Mouse (Mus musculus) megakaryocyte, embryonic 14.5 days (primary cell): ENCODE data around the gene Atxn7l1. TPM values are rescaled to one million over a fixed set of nuclear protein-coding genes. Genes with fewer than 3 reads are reported as not detected.

Experiments used
- H3K27me3 ChIP-seq: replicated peaks from 2 replicates; pipeline ENCODE3; 2012; ENCODE audit warnings: inconsistent platforms
- H3K36me3 ChIP-seq: replicated peaks from 2 replicates; pipeline ENCODE3; 2012; ENCODE audit warnings: low read length, inconsistent platforms, mixed read lengths
- H3K4me1 ChIP-seq: 2 replicates; pipeline ENCODE4 v1.6.1; 2012; ENCODE audit warnings: inconsistent platforms
- H3K4me3 ChIP-seq: replicated peaks from 2 replicates; pipeline ENCODE3; 2012; ENCODE audit warnings: moderate library complexity, mild to moderate bottlenecking, inconsistent platforms
- H3K9me3 ChIP-seq: 2 replicates; pipeline ENCODE4 v1.6.1; 2012; ENCODE audit warnings: inconsistent platforms
- FLI1 ChIP-seq: IDR thresholded peaks from 2 replicates; pipeline ENCODE4 v1.6.1; 2012; ENCODE audit warnings: low read length, inconsistent platforms, mixed read lengths
- GATA1 ChIP-seq: IDR thresholded peaks from 3 replicates; pipeline ENCODE4 v1.6.1; 2012; ENCODE audit warnings: mixed read lengths, low read length, inconsistent platforms, borderline replicate concordance
- polyA plus RNA-seq: library from polyadenylated mRNA; stranded (reverse); fragments of >175 nt; gene quantifications from 2 replicates; pipeline ENCODE4 v1.2.3, GENCODE M21; 2012; ENCODE audit warnings: low replicate concordance; ENCODE audit not compliant: insufficient read depth

The Atxn7l1 gene
- polyA plus RNA-seq, 1 experiment = 22.5 TPM

DNA sequence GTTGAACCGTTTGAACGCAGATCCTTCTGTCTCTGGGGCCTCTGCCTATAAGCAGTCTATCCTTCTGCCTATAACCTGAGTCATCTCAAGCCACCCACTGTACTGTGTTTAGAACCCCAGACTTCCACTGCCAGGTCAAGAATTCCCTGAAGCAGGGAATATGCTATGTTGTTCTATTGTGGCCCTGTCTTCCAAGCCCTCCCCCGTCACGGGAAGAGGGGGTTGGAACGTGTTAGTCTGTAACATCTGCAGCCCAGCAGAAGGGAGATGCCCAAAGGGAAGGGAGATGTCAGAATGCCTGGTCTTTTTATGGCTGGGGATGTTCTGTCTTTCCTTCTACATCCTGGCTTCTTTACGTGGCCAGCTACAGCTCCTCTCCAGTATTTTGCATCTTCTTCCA is 43.1 kb downstream of the Atxn7l1 start:
- Histone ChIP-seq H3K27me3 (no peaks in the 10 kb centered on the region), H3K4me3 (no peak overlapping the region), H3K9me3 (no peaks in the 10 kb centered on the region), H3K4me1 (peaks cover 39% of the 10 kb centered on the region), H3K36me3 (peaks cover 7% of the 10 kb centered on the region)
- TF ChIP-seq GATA1 = no peak
- no peak for TF ChIP-seq FLI1

DNA sequence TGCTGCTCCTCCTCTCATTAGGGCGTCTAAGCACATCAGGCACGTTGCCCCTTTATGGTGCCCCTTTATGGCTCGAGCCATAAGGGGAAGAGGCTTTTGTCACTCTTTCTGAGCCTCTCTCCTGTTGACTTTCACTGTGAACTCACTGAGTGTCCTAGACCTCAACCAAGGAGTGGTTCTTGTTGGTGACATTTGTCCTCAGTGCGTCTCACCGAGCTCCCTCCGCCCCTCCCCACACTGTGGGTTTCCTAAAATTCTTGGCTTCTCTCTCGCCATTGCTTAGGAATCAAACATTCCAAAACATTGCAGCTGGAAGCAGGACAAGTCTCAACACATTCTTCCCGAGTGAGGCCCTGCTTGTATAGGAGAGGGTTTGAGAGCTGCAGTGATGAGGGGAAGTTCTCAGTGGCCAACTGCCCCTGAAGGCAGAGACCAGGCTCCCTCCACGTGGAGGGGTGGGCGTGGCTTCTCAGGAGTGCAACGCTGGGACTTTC is 46.0 kb downstream of the Atxn7l1 start:
- TF ChIP-seq FLI1 = no peak
- TF ChIP-seq GATA1 = no peak
- H3K4me1 ChIP-seq = peaks cover 31% of the 10 kb centered on the region
- H3K27me3 ChIP-seq = no peaks in the 10 kb centered on the region
- H3K9me3 ChIP-seq = peaks cover 7% of the 10 kb centered on the region
- H3K4me3 ChIP-seq = no peak overlapping the region
- peaks cover 19% of the 10 kb centered on the region for H3K36me3 ChIP-seq

DNA sequence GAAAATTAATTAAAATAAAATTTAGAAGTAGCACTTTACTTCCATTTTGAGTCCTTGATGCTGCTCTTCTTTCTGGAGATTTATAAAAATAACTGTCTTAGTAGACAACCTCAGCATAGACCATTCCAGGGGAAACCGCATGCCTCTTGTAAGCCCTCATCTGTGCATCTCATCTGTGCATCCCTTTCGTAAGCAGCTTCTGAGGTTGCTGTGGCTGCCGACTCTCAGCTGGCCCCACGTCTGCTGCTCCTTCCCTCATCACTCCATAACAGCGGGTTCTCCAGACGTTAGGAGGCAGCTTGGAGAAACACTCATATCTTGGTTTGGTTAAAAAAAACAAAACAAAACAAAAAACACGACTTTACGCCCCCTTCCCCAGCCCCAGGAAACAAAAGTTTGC is 47.7 kb downstream of the Atxn7l1 start:
- Histone ChIP-seq H3K9me3 (peaks cover 7% of the 10 kb centered on the region), H3K4me3 (no peak overlapping the region), H3K27me3 (no peaks in the 10 kb centered on the region), H3K4me1 (peaks cover 17% of the 10 kb centered on the region), H3K36me3 (peaks cover 17% of the 10 kb centered on the region)
- TF ChIP-seq GATA1 (no peak), FLI1 (no peak)

DNA sequence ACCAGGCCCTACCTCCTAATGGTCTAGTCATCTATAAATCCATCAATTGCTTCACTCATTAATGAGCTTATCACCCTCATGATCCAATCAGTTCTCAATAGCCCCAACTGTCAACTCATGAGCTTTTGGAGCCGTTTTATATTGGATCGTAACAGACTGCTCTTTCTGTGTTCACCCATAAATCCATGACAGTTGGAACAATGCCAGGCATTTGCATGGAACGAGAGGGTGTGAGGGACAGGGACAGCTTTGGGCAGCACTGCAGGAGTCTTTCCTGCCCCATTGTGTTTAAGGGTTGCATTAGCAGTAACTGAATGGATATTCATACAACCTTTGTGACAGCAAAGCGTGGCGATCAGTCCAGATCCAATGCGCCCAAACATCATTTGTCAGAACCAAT is 49.8 kb downstream of the Atxn7l1 start:
- Histone ChIP-seq H3K36me3 (peaks cover 17% of the 10 kb centered on the region), H3K4me3 (no peak overlapping the region), H3K4me1 (peaks cover 14% of the 10 kb centered on the region), H3K9me3 (peaks cover 7% of the 10 kb centered on the region), H3K27me3 (no peaks in the 10 kb centered on the region)
- TF ChIP-seq FLI1 (no peak), GATA1 (no peak)

DNA sequence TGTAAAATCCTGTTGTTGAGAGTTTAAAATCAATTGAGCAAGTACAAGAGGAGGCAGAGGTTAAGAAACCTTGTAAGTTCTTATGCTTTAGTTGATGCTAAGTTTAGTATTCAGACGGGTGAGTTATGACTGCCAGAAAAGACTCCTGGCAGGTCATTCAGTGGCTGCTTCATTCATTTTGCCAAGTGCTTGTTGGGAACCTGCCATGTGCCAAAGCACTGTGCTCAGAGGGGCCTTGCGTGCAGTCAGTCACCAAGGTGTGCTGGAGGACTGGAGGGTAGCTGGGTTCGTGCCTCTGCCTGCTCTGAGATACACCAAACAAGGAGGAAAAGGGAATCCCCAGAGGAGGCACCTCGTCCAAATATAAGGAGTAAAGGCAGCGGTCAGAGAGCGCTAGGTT is 50.3 kb downstream of the Atxn7l1 start:
- TF ChIP-seq GATA1 (no peak), FLI1 (no peak)
- peaks cover 7% of the 10 kb centered on the region for H3K9me3 ChIP-seq
- H3K27me3 ChIP-seq = no peaks in the 10 kb centered on the region
- H3K4me3 ChIP-seq = no peak overlapping the region
- H3K36me3 ChIP-seq = peaks cover 17% of the 10 kb centered on the region
- peaks cover 19% of the 10 kb centered on the region for H3K4me1 ChIP-seq

DNA sequence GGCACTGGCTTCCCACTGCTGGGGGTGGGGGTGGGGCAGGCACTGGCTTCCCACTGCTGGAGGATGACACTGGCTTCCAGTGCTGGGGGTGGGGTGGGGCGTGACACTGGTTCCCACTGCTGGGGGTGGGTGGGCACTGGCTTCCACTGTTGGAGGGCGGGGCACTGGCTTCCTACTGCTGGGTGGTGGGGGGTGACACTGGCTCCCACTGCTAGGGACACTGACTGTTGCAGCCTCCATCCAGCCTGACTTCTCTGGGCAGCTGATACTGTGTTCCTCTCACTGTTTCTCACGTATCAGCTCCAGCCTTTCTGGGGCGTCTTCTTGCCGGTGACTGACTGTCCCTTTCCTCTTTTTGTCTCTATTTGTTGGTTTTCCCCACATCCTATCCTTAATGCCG is 53.6 kb downstream of the Atxn7l1 start:
- Histone ChIP-seq H3K27me3 (no peaks in the 10 kb centered on the region), H3K9me3 (peaks cover 7% of the 10 kb centered on the region), H3K4me3 (no peak overlapping the region), H3K36me3 (peaks cover 24% of the 10 kb centered on the region), H3K4me1 (peaks cover 20% of the 10 kb centered on the region)
- TF ChIP-seq FLI1 = no peak
- TF ChIP-seq GATA1 = no peak

DNA sequence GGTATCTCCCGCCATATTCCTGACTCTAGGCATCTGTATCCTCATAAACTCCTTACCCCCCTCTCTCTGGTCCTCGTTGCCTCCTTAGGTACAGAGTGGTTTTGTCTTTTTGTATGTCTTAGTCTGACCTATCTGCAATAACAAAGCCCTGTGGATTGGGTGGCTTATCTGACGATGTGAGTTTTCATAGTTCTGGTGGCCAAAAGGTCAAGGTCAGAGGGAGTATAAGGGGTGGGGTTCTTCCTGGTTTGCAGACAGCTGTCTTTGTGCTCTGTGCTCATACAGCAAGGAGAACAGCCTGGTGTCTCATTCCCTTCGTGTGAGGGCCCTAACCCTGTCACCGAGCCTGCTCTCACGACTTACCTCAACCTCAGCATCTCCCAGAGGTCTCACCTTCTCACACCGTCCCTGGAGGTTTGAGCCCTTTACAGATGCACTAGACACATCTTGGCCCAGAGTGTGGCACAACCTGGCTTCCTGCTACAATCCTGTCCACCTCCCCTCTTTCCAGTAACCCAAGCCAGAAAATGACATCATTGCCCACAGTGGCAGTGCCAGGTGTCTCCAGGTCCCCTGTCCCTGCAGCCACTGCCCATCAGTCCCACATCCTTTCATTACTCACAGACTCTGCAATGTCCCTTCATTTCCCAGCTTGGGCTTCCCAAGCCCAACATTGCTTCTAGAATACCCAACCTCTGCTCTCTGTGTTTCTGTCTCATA is 54.2 kb downstream of the Atxn7l1 start:
- Histone ChIP-seq H3K4me3 (no peak overlapping the region), H3K4me1 (peaks cover 20% of the 10 kb centered on the region), H3K36me3 (peaks cover 29% of the 10 kb centered on the region), H3K9me3 (peaks cover 5% of the 10 kb centered on the region), H3K27me3 (no peaks in the 10 kb centered on the region)
- TF ChIP-seq FLI1 = no peak

DNA sequence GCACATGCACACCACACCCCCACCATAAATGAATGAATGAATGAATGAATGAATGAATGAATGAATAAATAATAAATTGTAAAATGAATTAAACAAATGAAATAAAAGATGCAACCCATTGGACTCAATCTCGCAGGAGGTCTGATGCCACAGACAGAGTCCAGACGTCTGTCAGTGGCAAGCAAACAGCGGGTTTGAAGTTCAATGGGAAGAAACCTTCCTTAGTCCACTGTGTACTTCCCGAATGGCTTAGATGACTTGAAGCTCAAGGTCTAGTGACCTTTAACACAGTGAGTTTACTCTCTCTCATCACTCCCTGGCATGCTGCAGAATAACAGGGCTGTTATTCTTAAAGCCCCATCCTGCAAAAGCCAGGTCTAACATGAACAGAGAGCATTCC is 57.8 kb downstream of the Atxn7l1 start:
- peaks cover 21% of the 10 kb centered on the region for H3K4me1 ChIP-seq
- no peak overlapping the region for H3K4me3 ChIP-seq
- TF ChIP-seq GATA1 (no peak), FLI1 (no peak)
- H3K9me3 ChIP-seq = no peaks in the 10 kb centered on the region
- no peaks in the 10 kb centered on the region for H3K27me3 ChIP-seq
- H3K36me3 ChIP-seq = peaks cover 24% of the 10 kb centered on the region

DNA sequence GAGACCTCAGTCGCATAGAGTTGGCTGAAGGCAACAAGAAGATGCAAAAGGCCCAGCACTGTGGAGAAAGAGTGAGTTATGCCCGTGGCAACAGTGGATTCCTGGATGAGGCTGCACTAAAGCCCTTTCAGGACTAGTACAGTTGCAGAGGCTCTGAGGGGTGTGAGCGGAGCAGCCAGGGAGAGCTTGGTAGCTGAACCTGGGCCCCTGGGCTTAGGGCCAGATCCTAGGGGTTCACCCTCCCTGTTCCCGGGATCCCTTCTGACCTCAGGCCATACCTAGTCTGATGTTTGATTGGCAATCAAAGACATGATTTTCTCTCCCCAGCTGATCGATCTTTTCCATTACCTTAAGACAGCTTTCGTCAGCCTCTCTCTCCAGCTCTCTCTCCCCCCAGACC is 58.8 kb downstream of the Atxn7l1 start:
- TF ChIP-seq FLI1 (no peak), GATA1 (no peak)
- Histone ChIP-seq H3K36me3 (peaks cover 24% of the 10 kb centered on the region), H3K4me1 (peaks cover 25% of the 10 kb centered on the region), H3K27me3 (no peaks in the 10 kb centered on the region), H3K9me3 (no peaks in the 10 kb centered on the region), H3K4me3 (no peak overlapping the region)

DNA sequence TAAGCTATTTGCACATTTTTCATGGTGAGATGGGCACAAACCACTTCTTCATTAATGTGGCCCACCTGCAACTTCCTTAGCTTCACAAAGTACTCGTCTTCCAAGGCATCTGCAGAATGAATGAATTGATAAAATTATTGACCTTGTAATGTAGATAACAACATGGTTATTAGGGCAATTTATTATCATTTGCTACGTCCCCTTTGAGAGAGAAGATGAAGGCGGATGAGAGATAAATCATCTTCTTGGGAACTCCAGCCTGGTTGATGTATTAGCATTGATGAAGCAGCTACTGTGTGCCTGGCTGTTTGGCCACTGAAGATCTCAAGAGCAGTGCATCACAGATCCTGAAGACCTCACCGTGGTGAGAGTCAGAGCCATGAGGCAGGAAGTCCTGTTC is 63.4 kb downstream of the Atxn7l1 start:
- Histone ChIP-seq H3K36me3 (peaks cover 16% of the 10 kb centered on the region), H3K4me1 (peaks cover 15% of the 10 kb centered on the region), H3K27me3 (no peaks in the 10 kb centered on the region), H3K9me3 (no peaks in the 10 kb centered on the region), H3K4me3 (no peak overlapping the region)
- TF ChIP-seq FLI1 = no peak
- TF ChIP-seq GATA1 = no peak
